Mouse (Mus musculus) T-cell, adult 2 months (primary cell): ENCODE results near the gene Btla.
A peak's percentile ranks its signal among the peaks of the same experiment; 100 is the strongest.

ENCODE experiments used
- DNase-seq: peaks from one replicate; pipeline ENCODE4 v3.0.0; 2022; ENCODE audit warnings: low spot score

Btla gene

GRCm38 (mm10) chr16:45223648-45224388 lies at the start of gene Btla:
Gene Btla (plus strand): TSS chr16:45224315.
- DNase-seq: peak; percentile 70

GRCm38 (mm10) chr16:45178552-45178951 lies 45.6 kb upstream of the Btla start:
- no peak for DNase-seq

GRCm38 (mm10) chr16:45181824-45182223 lies 42.3 kb upstream of the Btla start:
- DNase-seq: no peak

GRCm38 (mm10) chr16:45192613-45193012 lies 31.5 kb upstream of the Btla start:
- DNase-seq: peak; percentile 63

- peak; percentile 65 for DNase-seq
Observed at GRCm38 (mm10) chr16:45196816-45197215, 27.3 kb upstream of the Btla start.

GRCm38 (mm10) chr16:45201395-45201794 lies 22.7 kb upstream of the Btla start:
- no peak for DNase-seq

GRCm38 (mm10) chr16:45204438-45204837 lies 19.7 kb upstream of the Btla start:
- no peak for DNase-seq

GRCm38 (mm10) chr16:45204859-45205670 lies 19.1 kb upstream of the Btla start:
- no peak for DNase-seq

GRCm38 (mm10) chr16:45222016-45222415 lies 2.1 kb upstream of the Btla start:
- DNase-seq: no peak

GRCm38 (mm10) chr16:45222771-45223170 lies 1.3 kb upstream of the Btla start:
- DNase-seq: no peak

GRCm38 (mm10) chr16:45224431-45225008 lies 405 bp downstream of the Btla start:
- DNase-seq: peak; percentile 69

GRCm38 (mm10) chr16:45227002-45227401 lies 2.9 kb downstream of the Btla start:
- no peak for DNase-seq

GRCm38 (mm10) chr16:45231296-45231695 lies 7.2 kb downstream of the Btla start:
- DNase-seq: no peak

- no peak for DNase-seq
Observed at GRCm38 (mm10) chr16:45233007-45233406, 8.9 kb downstream of the Btla start.

GRCm38 (mm10) chr16:45242700-45243099 lies 18.6 kb downstream of the Btla start:
- DNase-seq: no peak

- DNase-seq: no peak
Observed at GRCm38 (mm10) chr16:45244930-45245472, 20.9 kb downstream of the Btla start.

- no peak for DNase-seq
Observed at GRCm38 (mm10) chr16:45249761-45250160, 25.6 kb downstream of the Btla start.

GRCm38 (mm10) chr16:45250317-45250716 lies 26.2 kb downstream of the Btla start:
- DNase-seq: no peak

- DNase-seq: peak; percentile 33
Observed at GRCm38 (mm10) chr16:45251773-45252413, 27.8 kb downstream of the Btla start.

GRCm38 (mm10) chr16:45255183-45255861 lies 31.2 kb downstream of the Btla start:
- DNase-seq: no peak

- no peak for DNase-seq
Observed at GRCm38 (mm10) chr16:45256895-45257294, 32.8 kb downstream of the Btla start.
